Mouse (Mus musculus): ENCODE measurements at regions not wholly inside any gene's neighbourhood (a gene's known extent, or its start where the extent isn't known, plus 50 kb on each side); places are given as distances from the start of the nearest gene placed in this dataset.

GRCm38 (mm10) chr10:105932786-105933185, 91.6 kb upstream of the Mettl25 start:
- TF ChIP-seq CTCF (IDR thresholded peaks at IDR 0.05; ENCODE audit: borderline replicate concordance, extremely low read depth, insufficient read depth, insufficient read length) (no peak), POLR2A (IDR thresholded peaks at IDR 0.05; ENCODE audit: borderline replicate concordance, extremely low read depth, insufficient read depth, insufficient read length, poor library complexity, severe bottlenecking) (no peak)
